ENCODE assay signal across 18 mouse cellular contexts in genomic region chr10:43406885-43407284, GRCm38 (mm10).
A peak's percentile ranks its signal among the peaks of the same experiment; 100 is the strongest.
DNase-seq lines count a peak whose midpoint lies in the region; ATAC-seq and TF ChIP-seq lines count a peak whose summit lies in the region.
"Had no signal": no experiment of that assay in that cellular context is flagged by ENCODE, and none has a peak within 500 bp of the region (broad histone marks: within the 10 kb centered on the region; RNA-seq: fewer than 3 reads in every experiment).

No protein-coding gene starts in this region.

- TF ChIP-seq EP300 in stomach, postnatal 0 days (optimal IDR thresholded peaks at IDR 0.05) = no peak

- no peaks in the 10 kb centered on the region for H3K9me3 ChIP-seq in heart, embryonic 16.5 days (replicated peaks; ENCODE audit: control insufficient read depth, low read length)
- no peaks in the 10 kb centered on the region for H3K9me3 ChIP-seq in lung, embryonic 16.5 days (ENCODE audit: control insufficient read depth, low read length)
- H3K9me3 ChIP-seq in intestine, postnatal 0 days (ENCODE audit: control insufficient read depth) = no peaks in the 10 kb centered on the region
- H3K9me3 ChIP-seq in stomach, postnatal 0 days (ENCODE audit: control insufficient read depth, low read length) = no peaks in the 10 kb centered on the region

- no peak overlapping the region for H3K9ac ChIP-seq in heart, embryonic 16.5 days (ENCODE audit: low read length)
- H3K9ac ChIP-seq in lung, embryonic 16.5 days (ENCODE audit: low read length) = no peak overlapping the region
- 0 out of 2 replicates have a peak overlapping the region, but pooled peaks have one; percentile 7 for H3K9ac ChIP-seq in intestine, postnatal 0 days (ENCODE audit: low read depth, low read length)
- no peak overlapping the region for H3K9ac ChIP-seq in stomach, postnatal 0 days (ENCODE audit: low read length)
- H3K9ac ChIP-seq: forebrain, postnatal 0 days; hindbrain, embryonic 14.5 days; liver, postnatal 0 days had no signal

- DNase-seq in heart, postnatal 4 days = no peak
- no peak for DNase-seq in lung, postnatal 25 days (ENCODE audit: low spot score)
- no peak for DNase-seq in stomach, postnatal 0 days (ENCODE audit: low spot score)
- no peak for DNase-seq in layer of hippocampus, adult 9-10 months (ENCODE audit: low spot score)
- DNase-seq: cerebellum, adult 18-20 months; cerebellum, postnatal 25 days; embryo, embryonic 11 days; forebrain, postnatal 0 days; kidney, adult 11 months; liver, postnatal 0 days; right cerebral cortex, postnatal 14 days; thymus, postnatal 25 days had no signal

- H3K4me2 ChIP-seq in heart, embryonic 16.5 days (ENCODE audit: low read depth, low read length) = 0 out of 2 replicates have a peak overlapping the region, but pooled peaks have one; percentile 0
- peak overlapping the region; percentile 17; the same call in 1 of the 2 replicates for H3K4me2 ChIP-seq in lung, embryonic 16.5 days (ENCODE audit: low read depth, low read length)
- H3K4me2 ChIP-seq in intestine, postnatal 0 days (replicated peaks; ENCODE audit: low read depth) = peak overlapping the region; percentile 21
- peak overlapping the region; percentile 27; the same call in 1 of the 2 replicates for H3K4me2 ChIP-seq in stomach, postnatal 0 days (replicated peaks; ENCODE audit: low read depth)
- H3K4me2 ChIP-seq: hindbrain, embryonic 14.5 days had no signal

- H3K27ac ChIP-seq in heart, embryonic 16.5 days (ENCODE audit: low read length) = peak overlapping the region; percentile 51
- H3K27ac ChIP-seq in lung, embryonic 16.5 days (ENCODE audit: low read length) = no peak overlapping the region
- H3K27ac ChIP-seq in intestine, postnatal 0 days (ENCODE audit: low read depth, low read length) = no peak overlapping the region
- 0 out of 2 replicates have a peak overlapping the region, but pooled peaks have one; percentile 30 for H3K27ac ChIP-seq in stomach, postnatal 0 days (replicated peaks)
- H3K27ac ChIP-seq: hindbrain, embryonic 14.5 days; kidney, postnatal 0 days had no signal

- H3K4me1 ChIP-seq in heart, embryonic 16.5 days (ENCODE audit: control insufficient read depth, insufficient read depth, low read length) = 0 out of 2 replicates have a peak, but pooled peaks cover 7% of the 10 kb centered on the region
- 0 out of 2 replicates have a peak, but pooled peaks cover 3% of the 10 kb centered on the region for H3K4me1 ChIP-seq in lung, embryonic 16.5 days (replicated peaks; ENCODE audit: control insufficient read depth, insufficient read depth, low read length)
- H3K4me1 ChIP-seq in intestine, postnatal 0 days (replicated peaks; ENCODE audit: control insufficient read depth, insufficient read depth, low read length) = no peaks in the 10 kb centered on the region
- H3K4me1 ChIP-seq in stomach, postnatal 0 days (replicated peaks; ENCODE audit: control insufficient read depth, insufficient read depth) = no peaks in the 10 kb centered on the region

- H3K27me3 ChIP-seq in heart, embryonic 16.5 days (ENCODE audit: control insufficient read depth, insufficient read depth, low read length) = no peaks in the 10 kb centered on the region
- H3K27me3 ChIP-seq in lung, embryonic 16.5 days (ENCODE audit: control insufficient read depth, insufficient read depth, low read depth, low read length) = no peaks in the 10 kb centered on the region
- no peaks in the 10 kb centered on the region for H3K27me3 ChIP-seq in intestine, postnatal 0 days (replicated peaks; ENCODE audit: control insufficient read depth, insufficient read depth, low read length)
- H3K27me3 ChIP-seq in stomach, postnatal 0 days (ENCODE audit: control insufficient read depth, insufficient read depth, low read length) = no peaks in the 10 kb centered on the region

- H3K4me3 ChIP-seq in heart, embryonic 16.5 days (ENCODE audit: low read length) = no peak overlapping the region
- H3K4me3 ChIP-seq in lung, embryonic 16.5 days (ENCODE audit: low read length) = no peak overlapping the region
- no peak overlapping the region for H3K4me3 ChIP-seq in intestine, postnatal 0 days (ENCODE audit: low read depth, low read length)
- no peak overlapping the region for H3K4me3 ChIP-seq in stomach, postnatal 0 days (ENCODE audit: low read depth, low read length)

- ATAC-seq in heart, embryonic 16.5 days (replicated peaks; ENCODE audit: extremely low read depth, insufficient read depth, low FRiP score) = peak; percentile 80
- peak; percentile 82 for ATAC-seq in lung, embryonic 16.5 days (ENCODE audit: low read depth)
- ATAC-seq in intestine, postnatal 0 days = 0 out of 2 replicates have a peak, but pooled peaks have one; percentile 33
- peak; percentile 61; the same call in 1 of the 2 replicates for ATAC-seq in stomach, postnatal 0 days (ENCODE audit: low FRiP score, low TSS enrichment)
- ATAC-seq: forebrain, postnatal 0 days; liver, postnatal 0 days; midbrain, embryonic 16.5 days had no signal

- no peaks in the 10 kb centered on the region for H3K36me3 ChIP-seq in heart, embryonic 16.5 days (ENCODE audit: control insufficient read depth, insufficient read depth)
- no peaks in the 10 kb centered on the region for H3K36me3 ChIP-seq in lung, embryonic 16.5 days (ENCODE audit: control insufficient read depth, insufficient read depth, low read length)
- H3K36me3 ChIP-seq in intestine, postnatal 0 days (ENCODE audit: control insufficient read depth, insufficient read depth) = no peaks in the 10 kb centered on the region
- H3K36me3 ChIP-seq in stomach, postnatal 0 days (ENCODE audit: control insufficient read depth, insufficient read depth, low read length) = no peaks in the 10 kb centered on the region

- no peak for TF ChIP-seq CTCF in intestine, postnatal 0 days (IDR thresholded peaks at IDR 0.05; ENCODE audit: low read depth)
- no peak for TF ChIP-seq CTCF in stomach, postnatal 0 days (IDR thresholded peaks at IDR 0.05; ENCODE audit: low read depth)

- WGBS in heart, embryonic 16.5 days = 44% methylated on average over 12 of the region's 12 CpGs
- 50% methylated on average over 12 of the region's 12 CpGs for WGBS in lung, embryonic 16.5 days
- WGBS in intestine, postnatal 0 days = 37% methylated on average over 12 of the region's 12 CpGs
- WGBS in stomach, postnatal 0 days = 51% methylated on average over 12 of the region's 12 CpGs

Comparison
In these comparisons a context has a peak if more than half of its experiments do, and no peak if none do; other contexts are left out.
1. H3K27ac ChIP-seq: peak in heart, embryonic 16.5 days (single experiment) and stomach, postnatal 0 days (single experiment); none in lung, embryonic 16.5 days (single experiment) and intestine, postnatal 0 days (single experiment).
2. Peak in every context shown above with its lines, with median percentiles within 50 percentile points of each other: ATAC-seq and H3K4me2 ChIP-seq.